Comparison of ENCODE assay signal across 8 mouse cellular contexts in the genomic region with DNA sequence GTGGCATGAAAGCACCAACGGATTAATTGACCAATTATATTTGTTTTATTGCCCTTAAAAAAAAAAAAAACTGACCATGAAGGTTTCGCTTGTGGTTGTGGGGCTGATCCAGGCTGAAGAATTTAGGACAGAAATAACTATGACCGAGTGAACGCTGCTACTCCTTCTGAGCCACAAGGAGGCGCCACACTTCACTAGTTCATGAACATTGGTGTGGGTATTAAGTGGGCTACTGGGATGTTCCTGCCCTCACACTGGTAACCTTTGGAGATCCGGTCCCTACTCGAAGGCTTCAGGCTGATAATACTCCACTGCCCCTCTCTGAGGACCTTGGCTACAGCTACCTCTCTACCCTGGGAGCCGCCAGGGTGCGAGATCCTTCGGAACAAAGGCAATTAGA. TPM values are rescaled to one million over a fixed set of nuclear protein-coding genes. Genes with fewer than 3 reads are reported as not detected.
DNase-seq lines count a peak whose midpoint lies in the region; ATAC-seq and TF ChIP-seq lines count a peak whose summit lies in the region.

No protein-coding gene starts in this region.

- no peak overlapping the region for H3K4me3 ChIP-seq in forebrain, embryonic 13.5 days
- no peak overlapping the region for H3K4me3 ChIP-seq in olfactory bulb, adult 2 months (ENCODE audit: insufficient read depth, low read depth, low read length)

- peak; percentile 12 to 50 for DNase-seq in adrenal gland, adult (ENCODE audit: inconsistent age in 2 of 2, low spot score in 1 of 2)
- DNase-seq in adrenal gland, postnatal 4 days (ENCODE audit: low spot score in 2 of 2) = no peak
- DNase-seq in layer of hippocampus, adult 11-12 months (ENCODE audit: low spot score) = peak; percentile 21
- no peak for DNase-seq in layer of hippocampus, postnatal 36 days
- DNase-seq in R1 (ENCODE audit: low read depth, low spot score) = peak; percentile 72

- no peak overlapping the region for H3K9ac ChIP-seq in forebrain, embryonic 13.5 days

- H3K4me2 ChIP-seq in forebrain, embryonic 13.5 days = no peak overlapping the region

- peaks cover 14% of the 10 kb centered on the region for H3K36me3 ChIP-seq in forebrain, embryonic 13.5 days (ENCODE audit: poor library complexity, severe bottlenecking)

- H3K27ac ChIP-seq in forebrain, embryonic 13.5 days = no peak overlapping the region
- peak overlapping the region; percentile 2; the same call in 1 of the 2 replicates for H3K27ac ChIP-seq in olfactory bulb, adult 2 months (ENCODE audit: insufficient read depth, low read depth, low read length)

- no peaks in the 10 kb centered on the region for H3K9me3 ChIP-seq in forebrain, embryonic 13.5 days (replicated peaks)

- peak; percentile 46; the same call in 1 of the 2 replicates for ATAC-seq in forebrain, embryonic 13.5 days
- ATAC-seq in granulocyte monocyte progenitor cell, adult 5-6 weeks (replicated peaks; ENCODE audit: poor library complexity, severe bottlenecking) = no peak

- TF ChIP-seq POLR2A in olfactory bulb, adult 2 months (IDR thresholded peaks at IDR 0.05; ENCODE audit: insufficient read depth, low read depth, low read length) = no peak

- H3K4me1 ChIP-seq in forebrain, embryonic 13.5 days = peaks cover 38% of the 10 kb centered on the region
- peaks cover 16% of the 10 kb centered on the region for H3K4me1 ChIP-seq in olfactory bulb, adult 2 months (ENCODE audit: control insufficient read depth, insufficient read depth, low read length)

- no peaks in the 10 kb centered on the region for H3K27me3 ChIP-seq in forebrain, embryonic 13.5 days

- 52% methylated on average over 10 of the region's 10 CpGs for WGBS in forebrain, embryonic 13.5 days
- WGBS in olfactory bulb, adult 2 months = 33% methylated on average over 10 of the region's 10 CpGs

- no peak for TF ChIP-seq CTCF in olfactory bulb, adult 2 months (IDR thresholded peaks at IDR 0.05; ENCODE audit: insufficient read depth, low read depth, low read length)

RNA-seq across cellular contexts. Expression of a gene that starts 42.9 kb away (rescaled TPM):
- 1 to 10 TPM; 9.5 to 9.8 TPM for total RNA-seq in adrenal gland, postnatal 4 days (2021)
- total RNA-seq in layer of hippocampus, postnatal 36 days (2021) = 1 to 10 TPM; 1.3 to 1.4 TPM
- 0.79 and 1.0 TPM in 2 replicates for polyA plus RNA-seq in forebrain, embryonic 13.5 days (2015; fragmentation: Nextera tagmentation; extraction: Ambion mirVana)
- not detected in 2 replicates for polyA plus RNA-seq in olfactory bulb, adult 2 months (2012; ENCODE audit: insufficient read depth, insufficient read length, low replicate concordance, missing spikeins)
- 1.3 and 2.2 TPM in 2 replicates for total RNA-seq in granulocyte monocyte progenitor cell, adult 5-6 weeks (2014; fragmentation: Nextera tagmentation)
- total RNA-seq in granulocyte monocyte progenitor cell, adult 5-6 weeks (2017) = 0.77 and 3.0 TPM in 2 replicates

Comparison
In these comparisons a context has a peak if more than half of its experiments do, and no peak if none do; other contexts are left out.
1. DNase-seq: peak in adrenal gland, adult (2 of 2), layer of hippocampus, adult 11-12 months (single experiment) and R1 (single experiment); none in adrenal gland, postnatal 4 days (0 of 2) and layer of hippocampus, postnatal 36 days (0 of 2).